Mouse (Mus musculus): ENCODE measurements around the gene Ifit1bl1. TPM values are rescaled to one million over a fixed set of nuclear protein-coding genes. Genes with fewer than 3 reads are reported as not detected.
A peak's percentile ranks its signal among the peaks of the same experiment; 100 is the strongest.
"Not testable (repeated sequence)": the region's sequence is repeated elsewhere in the genome, so short reads cannot be mapped to it uniquely, and the experiment has no call there.

Ifit1bl1 gene
- total RNA-seq (2021) = 1 to 10 TPM; 1.8 to 2.2 TPM

DNA sequence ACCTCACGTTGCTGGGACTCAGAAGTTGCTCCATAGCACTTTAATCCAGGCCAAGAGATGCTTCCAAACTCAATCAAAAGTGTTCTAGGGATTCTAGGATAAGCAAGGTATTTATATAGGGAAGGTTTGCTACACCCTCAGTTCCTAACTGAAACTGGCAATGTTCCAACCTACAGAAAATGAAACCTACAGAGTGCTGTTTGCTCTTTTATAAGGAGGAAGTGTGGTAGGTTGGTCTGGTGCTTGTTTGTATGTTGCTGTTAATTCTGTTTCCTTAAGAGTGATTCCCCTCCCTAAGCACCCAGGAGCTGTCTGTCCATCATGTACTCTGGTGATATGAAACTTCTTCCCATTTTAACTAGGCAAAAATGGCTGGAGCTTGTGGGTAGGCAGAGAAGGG is at the start of gene Ifit1bl1:
Gene Ifit1bl1, minus strand, starts transcription at position 69 of the 400 bp plus-strand sequence.
- DNase-seq (ENCODE audit: low spot score in 2 of 2); intact Hi-C loops (cut with DNase I): not testable (repeated sequence)

DNA sequence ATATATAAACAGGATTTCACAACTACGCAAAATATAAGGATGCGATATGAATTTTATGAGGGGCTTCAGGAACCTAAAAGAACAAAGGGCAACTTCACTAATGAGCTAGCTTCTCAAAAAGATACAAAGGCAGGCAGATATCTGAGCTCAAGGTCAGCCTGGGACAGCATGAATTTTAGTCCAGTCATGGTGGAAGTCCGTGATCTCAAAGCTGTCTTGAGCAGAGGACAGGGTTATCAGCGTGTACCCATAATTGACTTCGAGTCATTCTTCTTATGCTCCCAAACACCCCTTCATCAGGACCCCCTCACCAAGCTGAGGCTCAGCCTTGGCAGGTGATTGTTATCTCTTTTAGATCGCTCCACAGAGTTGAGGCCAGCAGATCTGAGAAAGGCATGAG is 49.2 kb upstream of the Ifit1bl1 start:
- DNase-seq (ENCODE audit: low spot score in 2 of 2) = no peak
- intact Hi-C loops (cut with DNase I) = no loop called here

DNA sequence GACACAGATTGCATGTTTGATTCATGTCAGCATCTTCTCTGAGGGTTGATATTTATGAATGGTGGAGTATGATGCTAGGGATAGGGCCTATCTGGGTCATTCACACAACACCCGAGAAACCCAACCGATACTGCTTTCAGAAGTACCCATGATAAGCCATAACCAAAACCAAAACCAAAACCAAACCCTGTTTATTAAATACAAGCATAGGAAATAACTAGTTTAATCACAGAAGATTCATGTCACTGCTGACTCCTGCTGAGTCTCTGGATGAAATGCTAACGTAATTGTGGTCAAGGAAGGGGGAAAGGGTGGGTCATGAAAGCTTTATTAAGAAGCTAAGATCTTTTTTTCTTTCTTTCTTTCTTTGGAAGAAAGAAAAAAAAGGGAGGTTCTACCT is 48.5 kb upstream of the Ifit1bl1 start:
- intact Hi-C loops (cut with DNase I) = no loop called here

DNA sequence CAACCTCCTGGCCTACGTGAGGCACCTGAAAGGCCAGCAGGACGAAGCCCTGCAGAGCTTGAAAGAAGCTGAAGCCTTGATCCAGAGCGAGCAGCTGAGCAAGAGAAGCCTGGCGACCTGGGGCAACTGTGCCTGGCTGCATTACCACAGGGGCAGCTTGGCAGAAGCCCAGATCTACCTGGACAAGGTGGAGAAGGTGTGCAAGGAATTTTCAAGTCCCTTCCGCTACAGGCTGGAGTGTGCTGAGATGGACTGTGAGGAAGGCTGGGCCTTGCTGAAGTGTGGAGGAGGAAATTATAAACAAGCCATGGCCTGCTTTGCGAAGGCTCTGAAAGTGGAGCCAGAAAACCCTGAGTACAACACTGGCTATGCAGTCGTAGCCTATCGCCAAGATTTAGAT is 45.9 kb upstream of the Ifit1bl1 start:
- intact Hi-C loops (cut with DNase I); DNase-seq (ENCODE audit: low spot score in 2 of 2): not testable (repeated sequence)

More for the DNA sequence above, 48.5 kb upstream of the Ifit1bl1 start:
- DNase-seq (ENCODE audit: low spot score in 2 of 2) = no peak

DNA sequence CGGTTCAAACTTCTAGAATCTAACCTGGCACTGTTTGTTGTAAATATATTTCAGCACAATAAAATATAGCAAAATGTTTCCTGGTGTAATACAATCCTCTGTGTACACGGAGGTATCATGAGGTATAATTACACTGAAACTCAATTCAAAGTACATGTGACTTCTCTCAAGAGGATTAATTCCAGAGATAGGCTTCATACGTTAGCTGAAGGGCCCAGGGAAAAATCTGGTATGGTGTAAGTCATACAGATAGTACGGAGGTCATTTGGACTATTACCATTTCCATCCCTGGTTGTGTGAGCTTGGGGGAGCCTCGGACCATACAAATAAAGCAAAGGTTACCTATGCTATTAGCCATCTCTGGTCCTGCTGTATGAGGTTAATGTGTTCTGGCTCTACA is 40.9 kb upstream of the Ifit1bl1 start:
- no peak for DNase-seq (ENCODE audit: low spot score in 2 of 2)
- intact Hi-C loops (cut with DNase I) = no loop called here

DNA sequence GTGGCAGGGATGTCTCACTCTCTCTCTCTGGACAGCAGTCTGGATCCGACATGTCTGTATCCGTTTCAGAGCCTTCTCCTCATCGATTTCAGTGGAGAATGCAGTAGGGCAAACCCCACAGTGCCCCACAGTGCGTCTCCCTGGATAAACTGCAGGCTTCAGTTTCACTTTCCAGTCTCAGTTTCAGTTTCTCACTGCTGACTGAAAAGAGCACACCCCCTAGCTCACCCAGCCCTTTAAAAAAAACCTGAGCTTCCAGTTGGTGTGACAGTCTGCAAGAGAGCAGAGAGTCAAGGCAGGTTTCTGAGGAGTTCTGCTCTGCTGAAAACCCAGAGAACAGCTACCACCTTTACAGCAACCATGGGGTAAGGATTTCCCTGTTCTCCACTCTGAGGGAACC is 38.9 kb upstream of the Ifit1bl1 start, which contains the start of the genes Ifit1bl2 and Ifit1:
Gene Ifit1bl2, minus strand, starts transcription at position 121 of the 400 bp plus-strand sequence.
Gene Ifit1, plus strand, starts transcription at position 249 of the 400 bp plus-strand sequence.
- intact Hi-C loops (cut with DNase I) = no loop called here
- DNase-seq (ENCODE audit: low spot score in 2 of 2) = no peak

DNA sequence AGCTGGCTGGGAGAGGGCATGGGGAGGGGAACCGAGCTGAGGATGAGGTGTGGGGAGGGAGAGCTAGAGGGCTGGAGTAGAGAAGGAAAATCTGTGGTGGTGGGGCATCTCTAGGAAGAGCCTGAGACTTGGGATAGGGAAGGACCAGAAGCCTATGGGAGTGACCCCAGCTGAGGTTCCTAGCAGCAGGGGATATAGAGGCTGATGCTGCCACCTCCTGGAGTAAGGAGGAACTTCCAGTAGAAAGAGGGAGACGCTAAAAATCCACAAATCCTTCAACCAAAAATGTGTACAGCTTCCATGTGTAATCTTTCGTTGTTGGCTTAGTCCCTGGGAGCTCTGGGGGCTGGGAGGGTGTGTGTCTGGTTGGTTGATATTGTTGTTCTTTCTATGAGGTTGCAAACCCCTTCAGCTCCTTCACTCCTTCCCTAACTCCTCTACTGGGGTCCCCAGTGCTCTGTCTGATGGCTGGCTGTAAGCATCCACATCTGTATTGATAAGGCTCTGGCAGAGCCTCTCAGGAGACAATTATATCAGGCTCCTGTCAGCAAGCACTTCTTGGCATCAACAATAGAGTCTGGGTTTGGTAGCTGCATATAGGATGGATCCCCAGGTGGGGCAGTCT is 35.3 kb upstream of the Ifit1bl1 start:
- intact Hi-C loops (cut with DNase I) = loop anchor here (1.0 to 5.0 kb wide), 4 partner anchors 89 to 395 kb away; no protein-coding TSS in a partner anchor
- DNase-seq (ENCODE audit: low spot score in 2 of 2) = peak; percentile 46 to 67

DNA sequence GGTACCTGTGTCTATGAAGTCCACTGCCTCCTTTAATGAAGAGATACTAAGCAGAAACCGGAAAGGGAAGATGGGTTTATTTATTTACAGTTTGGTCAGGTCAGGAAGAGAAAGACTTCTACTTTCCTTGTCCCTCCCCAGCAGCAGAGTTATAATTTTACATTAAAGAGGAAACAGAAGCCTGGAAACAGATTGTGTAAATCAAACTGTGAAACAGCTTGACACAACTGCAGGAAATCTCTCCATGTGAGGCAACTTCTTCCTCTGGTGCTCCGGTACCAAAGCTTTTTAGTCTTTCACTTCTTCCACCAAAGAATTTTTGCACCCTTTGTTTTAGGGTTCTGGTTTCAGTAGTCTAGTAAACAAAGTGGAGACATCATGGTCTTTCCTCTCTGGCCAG is 31.7 kb upstream of the Ifit1bl1 start:
- intact Hi-C loops (cut with DNase I) = no loop called here
- no peak for DNase-seq (ENCODE audit: low spot score in 2 of 2)

DNA sequence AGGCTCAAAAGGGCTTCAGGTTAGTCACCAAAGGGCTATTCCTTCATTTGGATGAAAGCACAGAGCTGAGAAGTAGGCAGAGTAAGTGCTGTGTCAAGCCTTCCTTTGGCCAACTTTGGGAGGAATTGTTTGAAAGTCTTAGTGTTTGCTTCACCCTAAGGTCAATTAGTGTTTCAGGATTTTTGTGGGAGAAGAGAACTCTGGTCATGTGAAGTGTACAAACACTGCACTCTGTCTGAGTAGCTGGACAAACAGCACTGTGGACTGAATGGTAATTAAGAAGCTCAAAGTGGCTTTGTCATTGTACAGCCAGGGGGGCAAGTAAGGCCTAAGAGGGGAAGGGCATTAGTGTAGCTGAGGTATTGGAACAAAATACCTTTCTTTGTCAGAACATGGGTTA is 29.7 kb upstream of the Ifit1bl1 start:
- DNase-seq (ENCODE audit: low spot score in 2 of 2) = no peak
- intact Hi-C loops (cut with DNase I) = no loop called here

DNA sequence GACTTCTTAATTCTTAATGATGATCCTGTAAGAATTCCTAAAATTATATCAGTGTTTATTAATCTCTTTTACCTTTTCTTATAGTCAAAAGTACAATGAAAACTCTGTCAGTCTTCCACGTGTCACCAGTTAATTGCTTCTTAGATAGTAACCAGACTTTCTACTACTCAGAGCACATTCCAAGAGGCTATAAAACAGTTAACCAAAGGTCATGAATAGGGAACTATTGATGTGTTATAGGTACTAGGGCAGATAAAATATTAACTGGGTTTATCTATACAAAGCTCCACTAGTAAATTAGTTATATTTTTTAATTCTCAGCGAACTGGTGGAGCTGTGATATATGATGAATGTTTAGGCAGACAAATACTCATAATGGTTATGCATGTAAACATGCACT is 25.7 kb upstream of the Ifit1bl1 start:
- no peak for DNase-seq (ENCODE audit: low spot score in 2 of 2)
- intact Hi-C loops (cut with DNase I) = no loop called here

DNA sequence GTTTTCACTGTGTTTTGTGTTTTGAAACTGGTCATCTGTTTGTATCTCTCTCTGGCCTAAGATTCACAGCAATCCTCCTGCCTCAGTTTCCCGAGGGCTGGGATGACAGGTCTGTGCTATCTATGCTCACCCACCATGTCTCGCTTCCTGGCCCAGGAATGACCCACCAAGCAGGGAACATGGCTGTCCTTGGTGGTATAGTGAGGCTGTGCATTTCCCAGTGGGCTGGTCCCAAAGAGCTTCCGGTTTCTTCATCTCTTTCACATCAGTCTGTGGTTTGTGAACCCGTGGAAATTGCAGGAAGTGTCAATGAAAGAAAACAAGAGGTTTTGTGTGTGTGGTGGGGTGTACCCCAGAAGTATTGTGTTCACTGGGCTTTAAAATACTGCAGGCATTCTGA is 22.9 kb upstream of the Ifit1bl1 start:
- DNase-seq (ENCODE audit: low spot score in 2 of 2) = no peak
- intact Hi-C loops (cut with DNase I) = no loop called here

DNA sequence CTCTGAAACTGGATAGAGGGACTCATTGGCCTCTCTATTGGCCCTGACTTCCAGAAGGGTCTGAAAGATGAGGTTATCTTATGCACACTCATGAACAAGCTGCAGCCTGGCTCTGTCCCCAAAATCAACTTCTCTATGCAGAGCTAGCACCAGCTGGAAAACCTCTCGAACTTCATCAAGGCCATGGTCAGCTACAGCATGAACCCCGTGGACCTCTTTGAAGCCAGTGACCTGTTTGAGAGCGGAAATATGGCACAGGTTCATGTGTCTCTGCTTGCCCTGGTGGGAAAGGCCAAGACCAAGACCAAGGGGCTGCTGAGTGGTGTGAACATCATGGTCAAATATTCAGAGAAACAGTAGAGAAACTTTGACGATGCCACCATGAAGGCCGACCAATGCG is 22.0 kb upstream of the Ifit1bl1 start:
- intact Hi-C loops (cut with DNase I) = no loop called here
- DNase-seq (ENCODE audit: low spot score in 2 of 2) = no peak

DNA sequence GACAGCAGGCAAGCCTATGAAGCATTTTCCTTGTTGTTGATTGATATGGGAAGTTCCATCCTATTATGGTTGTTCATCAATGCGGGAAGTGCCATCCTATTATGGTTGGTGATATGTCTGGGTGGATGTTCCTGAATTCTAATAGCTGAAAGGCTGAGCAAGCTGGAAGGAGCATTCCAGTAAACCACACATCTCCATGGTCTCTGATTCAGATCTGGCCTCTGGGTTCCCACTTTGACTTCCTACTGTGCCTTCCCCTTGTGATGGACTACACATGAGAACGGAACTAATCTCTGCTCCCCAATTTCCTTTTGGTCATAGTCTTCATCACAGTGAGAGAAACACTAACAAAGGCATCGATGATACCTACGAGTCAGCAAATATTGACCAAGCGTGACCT is 19.1 kb upstream of the Ifit1bl1 start:
- intact Hi-C loops (cut with DNase I) = no loop called here
- no peak for DNase-seq (ENCODE audit: low spot score in 2 of 2)

DNA sequence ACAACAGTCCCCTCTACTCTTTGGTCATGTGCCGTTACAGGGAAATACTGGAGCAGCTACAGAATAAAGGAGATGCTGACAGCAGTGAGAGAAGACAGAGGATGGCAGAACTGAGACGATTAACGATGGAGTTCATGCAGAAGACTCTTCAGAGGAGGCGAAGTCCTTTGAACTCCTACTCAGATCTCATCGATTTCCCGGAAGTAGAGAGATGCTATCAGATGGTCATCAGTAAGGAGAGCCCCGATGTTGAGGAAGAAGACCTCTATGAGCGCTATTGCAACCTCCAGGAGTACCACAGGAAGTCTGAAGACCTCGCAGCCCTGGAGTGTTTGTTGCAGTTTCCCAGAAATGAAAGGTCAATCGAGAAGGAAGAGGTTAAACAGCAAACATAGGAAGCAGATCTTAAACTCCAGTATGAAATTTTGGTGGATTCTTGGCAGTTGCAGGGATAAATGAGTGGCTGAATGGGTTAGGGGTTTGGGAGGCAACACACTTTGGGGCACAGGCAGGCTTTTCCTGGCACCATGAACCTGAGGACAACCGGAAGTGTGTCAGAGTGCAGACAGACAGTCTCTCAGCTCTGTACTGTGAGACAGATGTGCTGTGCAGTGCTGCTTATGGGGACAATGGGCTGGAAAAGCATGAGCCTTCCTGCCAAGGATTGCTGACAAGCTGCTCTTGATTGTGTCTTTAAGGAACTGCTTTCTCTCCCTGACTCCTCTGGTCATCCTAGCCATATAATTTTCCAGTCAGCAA is 10.7 kb upstream of the Ifit1bl1 start:
- intact Hi-C loops (cut with DNase I); DNase-seq (ENCODE audit: low spot score in 2 of 2): not testable (repeated sequence)

DNA sequence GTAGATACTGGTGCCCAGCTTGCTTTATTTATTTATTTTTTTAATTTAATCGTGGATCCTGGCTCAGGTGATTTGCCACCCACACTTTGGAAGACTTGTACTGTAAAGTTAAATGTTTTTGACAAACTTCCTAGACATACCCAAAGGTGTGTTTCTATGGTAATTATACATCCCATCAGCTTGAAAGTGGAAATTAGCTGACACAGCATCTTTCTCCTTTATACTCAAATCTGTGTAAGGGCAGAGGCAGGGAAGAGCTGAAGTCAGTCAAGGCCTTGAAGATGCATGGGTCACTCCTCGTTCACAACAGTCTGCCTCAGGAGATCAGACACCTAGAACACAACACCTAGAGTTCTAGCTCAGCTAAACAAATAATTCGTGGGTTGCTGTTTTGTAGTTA is 8.4 kb upstream of the Ifit1bl1 start:
- intact Hi-C loops (cut with DNase I); DNase-seq (ENCODE audit: low spot score in 2 of 2): not testable (repeated sequence)

DNA sequence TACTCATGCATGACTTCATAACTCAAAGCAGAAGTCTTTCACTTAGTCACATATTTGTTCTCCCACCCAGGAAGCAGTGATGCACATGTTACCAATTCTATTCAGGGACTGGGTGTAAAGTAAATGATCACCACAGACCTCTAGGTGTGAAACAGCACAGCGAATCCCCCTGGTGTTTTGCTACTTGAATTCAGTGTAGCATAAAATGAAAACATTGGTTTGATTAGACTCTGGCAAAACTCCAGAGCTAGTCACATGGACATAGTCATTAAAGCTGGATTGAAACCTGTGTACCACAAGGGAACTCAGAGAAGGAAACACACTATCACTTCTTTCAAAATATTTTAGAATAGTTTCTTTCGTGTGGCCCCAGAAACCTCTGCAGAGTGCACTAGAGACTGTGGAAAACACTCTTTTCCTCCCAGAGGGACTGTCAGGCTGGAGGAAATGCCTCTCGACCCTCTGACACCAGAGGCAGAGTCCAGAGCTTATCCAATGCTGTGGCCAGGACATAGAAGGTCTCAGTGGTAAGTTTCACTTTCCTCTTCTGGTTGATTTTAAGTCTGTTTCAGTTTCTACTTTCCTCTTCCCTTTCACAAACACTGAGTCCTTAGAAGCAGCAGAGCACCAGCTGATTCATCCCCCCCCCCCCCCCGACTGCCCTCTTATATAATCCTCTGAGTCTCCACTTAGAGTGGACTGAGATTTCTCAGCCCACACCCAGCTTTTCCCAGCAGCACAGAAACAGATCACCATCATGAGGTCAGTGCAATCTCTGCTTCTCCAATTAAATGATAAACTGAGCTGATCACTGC is 5.7 kb upstream of the Ifit1bl1 start, which contains the start of gene Ifit3b:
Gene Ifit3b, plus strand, starts transcription at position 734 of the 815 bp plus-strand sequence.
- DNase-seq (ENCODE audit: low spot score in 2 of 2) = peak in 1 of 2 experiments; percentile 31
- intact Hi-C loops (cut with DNase I) = loop anchor here (2.0 kb wide), 1 partner anchor 25 kb away; the partner anchor contains the start of gene Ifit3

DNA sequence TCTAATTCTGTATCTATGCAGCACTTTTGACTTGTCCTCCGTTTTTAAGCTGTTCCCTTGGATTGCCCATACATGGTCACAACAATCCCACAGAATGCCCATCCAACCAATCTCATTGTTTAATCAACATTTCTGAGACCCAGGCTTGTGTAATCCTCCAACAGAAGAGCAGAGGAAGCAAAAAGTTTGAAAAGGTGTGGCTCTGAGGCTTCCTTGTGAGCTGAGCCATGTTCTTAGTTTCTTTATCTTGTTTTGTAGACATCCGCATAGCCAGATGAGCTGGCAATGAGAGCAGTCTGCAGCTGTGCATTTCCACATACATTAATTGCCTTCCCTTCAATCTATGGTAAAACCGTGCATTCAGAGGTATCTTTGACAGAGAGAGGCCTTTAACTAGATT is 3.7 kb upstream of the Ifit1bl1 start:
- no peak for DNase-seq (ENCODE audit: low spot score in 2 of 2)
- intact Hi-C loops (cut with DNase I) = no loop called here

DNA sequence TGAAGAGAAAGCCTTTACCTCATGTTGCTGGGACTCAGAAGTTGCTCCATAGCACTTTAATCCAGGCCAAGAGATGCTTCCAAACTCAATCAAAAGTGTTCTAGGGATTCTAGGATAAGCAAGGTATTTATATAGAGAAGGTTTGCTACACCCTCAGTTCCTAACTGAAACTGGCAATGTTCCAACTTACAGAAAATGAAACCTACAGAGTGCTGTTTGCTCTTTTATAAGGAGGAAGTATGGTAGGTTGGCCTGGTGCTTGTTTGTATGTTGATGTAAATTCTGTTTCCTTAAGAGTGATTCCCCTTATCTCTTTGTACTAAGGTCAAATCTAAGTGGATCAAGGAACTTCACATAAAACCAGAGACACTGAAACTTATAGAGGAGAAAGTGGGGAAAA is 2.5 kb downstream of the Ifit1bl1 start:
- intact Hi-C loops (cut with DNase I); DNase-seq (ENCODE audit: low spot score in 2 of 2): not testable (repeated sequence)

DNA sequence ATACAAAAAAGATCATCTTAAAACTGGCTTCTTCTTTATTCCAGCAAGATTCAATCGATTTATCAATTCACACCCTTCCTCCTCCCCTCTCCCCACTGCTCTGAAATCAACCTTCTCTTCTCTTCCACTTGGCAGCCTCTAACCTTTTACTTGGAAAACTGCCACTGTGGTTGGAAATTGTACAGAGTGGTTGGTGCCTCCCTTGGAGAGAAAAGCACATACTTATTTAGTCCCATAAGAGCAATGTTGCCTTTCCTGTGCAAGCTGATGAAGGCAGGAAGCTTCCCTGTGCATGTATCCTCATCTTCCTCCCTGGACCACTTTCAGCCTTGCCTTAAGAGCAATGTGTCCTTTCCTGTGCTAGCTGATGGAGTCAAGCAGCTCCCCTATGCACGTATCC is 3.4 kb downstream of the Ifit1bl1 start:
- intact Hi-C loops (cut with DNase I) = no loop called here
- peak; percentile 38 to 51 for DNase-seq (ENCODE audit: low spot score in 2 of 2)

DNA sequence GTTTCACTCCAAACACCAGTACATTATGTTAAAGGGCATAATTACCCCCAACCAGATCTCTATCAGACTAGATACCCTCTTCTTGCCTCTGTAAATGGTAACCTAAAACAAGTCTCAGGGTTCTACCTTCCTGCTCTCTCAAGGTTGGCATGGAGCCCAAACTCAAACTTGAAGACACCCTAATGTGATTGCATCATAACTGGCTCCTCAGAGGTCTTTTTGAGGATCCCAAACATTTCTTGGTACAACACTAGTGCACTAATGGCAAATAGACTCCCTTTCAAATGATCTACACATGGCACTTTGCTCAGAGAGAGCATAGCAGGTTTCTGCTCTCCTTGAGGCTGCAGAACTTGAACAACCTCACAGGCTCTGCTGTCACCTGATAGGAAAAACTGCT is 4.9 kb downstream of the Ifit1bl1 start:
- DNase-seq (ENCODE audit: low spot score in 2 of 2) = no peak
- intact Hi-C loops (cut with DNase I) = no loop called here

All from left cerebral cortex, postnatal 25 days (tissue).